Mouse (Mus musculus) olfactory bulb, adult 2 months (tissue): ENCODE measurements at regions not wholly inside any gene's neighbourhood (a gene's known extent, or its start where the extent isn't known, plus 50 kb on each side); places are given as distances from the start of the nearest gene placed in this dataset.

Source experiments
- CTCF ChIP-seq: fragments of 200-500 bp; IDR thresholded peaks from 2 replicates; pipeline ENCODE4 v1.5.1; 2012; ENCODE audit warnings: low read depth, mild to moderate bottlenecking, low read length, moderate library complexity; ENCODE audit not compliant: insufficient read depth
- POLR2A ChIP-seq: fragments of 200-500 bp; IDR thresholded peaks from 2 replicates; pipeline ENCODE4 v1.6.1; 2012; ENCODE audit warnings: mild to moderate bottlenecking, low read depth, low read length, moderate library complexity; ENCODE audit not compliant: insufficient read depth

GRCm38 (mm10) chr13:35212276-35212675 is 185.4 kb upstream of the Eci2 start:
- no peak for TF ChIP-seq CTCF
- no peak for TF ChIP-seq POLR2A
